Mouse (Mus musculus) heart, embryonic 11.5 days (tissue): ENCODE results near the gene Znfx1. TPM values are rescaled to one million over a fixed set of nuclear protein-coding genes. Genes with fewer than 3 reads are reported as not detected.

ENCODE experiments used
- polyA plus RNA-seq: library from polyadenylated mRNA; unstranded; fragments of >200 nt; fragmentation: Nextera tagmentation; extraction: Ambion mirVana; gene quantifications from 2 replicates; pipeline ENCODE4 v1.2.1, GENCODE M21; 2014

Znfx1 gene
- polyA plus RNA-seq, 1 experiment from 2014 or later = 6.7 TPM

Other genes with a start within 250 kb of the Znfx1 start
- gene Cse1l, start 157.0 kb downstream of the Znfx1 start, polyA plus RNA-seq = 124 and 146 TPM in 2 replicates
- 55.6 and 62.0 TPM in 2 replicates for gene Stau1, start 66.7 kb downstream of the Znfx1 start, polyA plus RNA-seq
- gene Ddx27, start 47.8 kb downstream of the Znfx1 start, polyA plus RNA-seq = 29.3 and 30.6 TPM in 2 replicates
- 0.10 and 0.16 TPM in 2 replicates for gene Kcnb1, start 127.1 kb upstream of the Znfx1 start, polyA plus RNA-seq
- 19.6 and 21.6 TPM in 2 replicates for gene Ptgis, start 177.6 kb upstream of the Znfx1 start, polyA plus RNA-seq